Mouse (Mus musculus): Measurements from ENCODE around the gene Ebf1.

DNA sequence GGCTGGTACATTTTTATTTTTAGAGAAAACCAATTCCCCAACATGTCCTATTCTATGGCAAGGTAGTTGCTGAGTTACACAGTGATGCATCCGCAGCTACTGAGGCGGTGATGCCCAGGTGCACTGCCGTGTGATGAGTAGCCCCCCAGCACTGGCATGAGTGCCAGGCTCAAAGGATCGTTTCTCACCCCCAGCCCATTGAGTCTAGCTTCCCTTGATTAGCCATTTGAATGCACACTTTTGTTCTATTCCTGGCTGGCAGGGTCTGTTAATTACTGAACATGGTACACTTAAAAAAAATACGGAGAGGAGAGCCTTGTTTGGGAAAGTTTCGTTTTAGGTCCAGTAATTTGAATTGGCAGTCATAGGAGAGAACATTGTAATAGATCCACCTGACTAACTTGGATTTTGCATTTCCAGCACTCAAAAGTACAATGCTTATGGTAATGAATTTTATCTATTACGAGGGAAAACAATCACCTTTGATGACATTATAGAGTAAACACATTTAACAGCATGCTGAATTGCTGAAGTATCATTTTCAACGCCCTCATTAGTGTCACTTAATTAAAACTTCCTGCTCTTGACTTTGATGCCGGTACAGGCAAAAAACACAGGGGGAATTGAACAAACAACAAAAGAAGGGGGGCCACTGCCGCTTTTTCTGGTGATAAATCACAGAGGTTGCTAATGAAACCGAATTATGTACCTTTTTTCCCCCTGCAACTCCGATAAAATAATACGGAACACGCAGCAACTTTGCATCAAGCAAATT lies 167.3 kb downstream of the Ebf1 start:
- TF ChIP-seq CTCF (IDR thresholded peaks at IDR 0.05) (no peak), EP300 (IDR thresholded peaks at IDR 0.05) (no peak)
